Mouse (Mus musculus): ENCODE measurements around the gene Plagl1. TPM values are rescaled to one million over a fixed set of nuclear protein-coding genes. Genes with fewer than 3 reads are reported as not detected.

Gene Plagl1
- polyA plus RNA-seq (2012; rRNA removed; ENCODE audit: low replicate concordance) = 16.4 and 20.5 TPM in 2 replicates

GRCm38 (mm10) chr10:13060021-13060668 lies at the start of gene Plagl1:
TSS of gene Plagl1 (plus strand) at chr10:13060504.

GRCm38 (mm10) chr10:13177973-13178624 lies 117.8 kb downstream of the Plagl1 start, which contains the start of gene Zc2hc1b:
TSS of gene Zc2hc1b (minus strand) at chr10:13178023.

Other genes with a start within 250 kb of the Plagl1 start
- 26.6 and 35.2 TPM in 2 replicates for gene Utrn, start 191.1 kb upstream of the Plagl1 start, polyA plus RNA-seq (2012; rRNA removed; ENCODE audit: low replicate concordance)
- 3.8 and 5.6 TPM in 2 replicates for gene Stx11, start 96.2 kb upstream of the Plagl1 start, polyA plus RNA-seq (2012; rRNA removed; ENCODE audit: low replicate concordance)
- gene Sf3b5, start 55.2 kb upstream of the Plagl1 start, polyA plus RNA-seq (2012; rRNA removed; ENCODE audit: low replicate concordance) = 22.1 and 60.7 TPM in 2 replicates
- not detected in 2 replicates for gene Zc2hc1b, start 117.5 kb downstream of the Plagl1 start, polyA plus RNA-seq (2012; rRNA removed; ENCODE audit: low replicate concordance)
- gene Ltv1, start 132.7 kb downstream of the Plagl1 start, polyA plus RNA-seq (2012; rRNA removed; ENCODE audit: low replicate concordance) = 7.3 and 13.0 TPM in 2 replicates